Mouse (Mus musculus): ENCODE data around the gene Fgfr2. TPM values are rescaled to one million over a fixed set of nuclear protein-coding genes. Genes with fewer than 3 reads are reported as not detected.

Gene Fgfr2
- polyA plus RNA-seq, 1 experiment from 2014 or later: not detected

DNA sequence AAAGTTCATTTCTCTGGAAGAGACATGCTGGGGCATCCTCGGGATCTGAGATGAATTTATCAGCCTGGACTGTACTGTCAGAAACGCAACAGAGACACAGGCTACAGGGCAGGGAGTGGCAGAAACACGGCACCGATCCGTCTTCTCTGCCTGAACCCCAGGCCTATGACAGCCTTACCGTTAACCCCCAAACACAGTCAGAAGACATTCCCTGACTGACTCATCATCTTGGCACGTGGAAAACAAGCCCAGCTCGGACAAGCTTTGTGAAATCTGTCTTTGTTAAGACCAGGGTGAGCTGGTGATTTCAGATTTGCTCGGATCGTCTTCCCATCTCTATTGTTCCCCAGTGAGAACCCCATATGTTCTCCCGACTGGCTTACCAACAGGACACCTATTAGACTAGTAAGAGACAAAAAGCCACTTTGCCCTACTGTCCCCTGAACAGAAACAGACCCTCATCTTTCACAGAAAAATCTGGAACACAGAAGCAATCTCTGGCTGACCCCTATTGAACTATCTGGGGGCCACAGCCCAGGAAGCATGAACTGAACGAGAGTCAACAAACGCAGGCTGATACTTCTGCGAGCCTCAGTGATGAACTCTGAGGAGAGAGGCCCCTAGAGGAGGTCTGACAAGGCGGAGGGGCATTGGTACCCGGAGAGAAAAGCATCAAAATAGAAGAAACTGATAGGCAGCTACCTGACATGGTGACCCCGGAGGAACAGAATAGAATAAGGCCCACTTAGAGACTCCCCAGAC, 750.2 kb downstream of the Fgfr2 start:
- Histone ChIP-seq H3K27ac (no peak overlapping the region), H3K36me3 (ENCODE audit: inconsistent target) (no peaks in the 10 kb centered on the region), H3K4me3 (ENCODE audit: inconsistent target) (no peak overlapping the region), H3K79me2 (ENCODE audit: inconsistent target) (no peaks in the 10 kb centered on the region)
- 91% methylated on average over 17 of the region's 17 CpGs for WGBS (ENCODE audit: missing documents)

- H3K27ac ChIP-seq: no peak overlapping the region
- 93% methylated on average over 1 of the region's 1 CpGs for WGBS (ENCODE audit: missing documents)
- no peaks in the 10 kb centered on the region for H3K36me3 ChIP-seq (ENCODE audit: inconsistent target)
- no peak overlapping the region for H3K4me3 ChIP-seq (ENCODE audit: inconsistent target)
- no peaks in the 10 kb centered on the region for H3K79me2 ChIP-seq (ENCODE audit: inconsistent target)
These were observed 751.3 kb downstream of the Fgfr2 start for GRCm38 (mm10) chr7:132371832-132372231.

GRCm38 (mm10) chr7:132369784-132370183, 753.4 kb downstream of the Fgfr2 start:
- Histone ChIP-seq H3K79me2 (ENCODE audit: inconsistent target) (no peaks in the 10 kb centered on the region), H3K4me3 (ENCODE audit: inconsistent target) (no peak overlapping the region), H3K36me3 (ENCODE audit: inconsistent target) (no peaks in the 10 kb centered on the region), H3K27ac (no peak overlapping the region)
- 63% methylated on average over 2 of the region's 2 CpGs for WGBS (ENCODE audit: missing documents)

DNA sequence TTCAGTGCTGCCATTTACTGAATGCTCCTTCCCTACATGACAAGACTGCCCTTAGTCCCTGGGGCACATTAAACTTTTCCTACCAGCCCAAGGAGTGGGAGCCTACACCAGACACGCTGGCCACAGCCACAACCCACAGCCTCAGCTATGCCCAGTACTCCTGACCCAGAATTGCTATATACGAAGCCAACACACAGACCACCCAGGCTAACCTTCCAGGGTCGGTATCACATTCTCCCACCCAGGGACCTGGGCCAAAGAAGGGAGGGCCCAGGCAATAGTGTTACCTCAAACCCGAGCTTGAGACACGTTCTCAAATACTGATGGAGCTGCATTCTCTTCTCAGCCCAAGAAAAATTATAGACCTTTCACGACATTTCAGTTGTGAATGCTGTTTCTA, 754.3 kb downstream of the Fgfr2 start:
- Histone ChIP-seq H3K36me3 (ENCODE audit: inconsistent target) (no peaks in the 10 kb centered on the region), H3K27ac (no peak overlapping the region), H3K4me3 (ENCODE audit: inconsistent target) (no peak overlapping the region), H3K79me2 (ENCODE audit: inconsistent target) (no peaks in the 10 kb centered on the region)
- WGBS (ENCODE audit: missing documents): 93% methylated on average over 6 of the region's 6 CpGs

GRCm38 (mm10) chr7:132367344-132367743, 755.8 kb downstream of the Fgfr2 start:
- Histone ChIP-seq H3K4me3 (ENCODE audit: inconsistent target) (no peak overlapping the region), H3K27ac (no peak overlapping the region), H3K79me2 (ENCODE audit: inconsistent target) (no peaks in the 10 kb centered on the region), H3K36me3 (ENCODE audit: inconsistent target) (no peaks in the 10 kb centered on the region)
- WGBS (ENCODE audit: missing documents): 42% methylated on average over 3 of the region's 3 CpGs

DNA sequence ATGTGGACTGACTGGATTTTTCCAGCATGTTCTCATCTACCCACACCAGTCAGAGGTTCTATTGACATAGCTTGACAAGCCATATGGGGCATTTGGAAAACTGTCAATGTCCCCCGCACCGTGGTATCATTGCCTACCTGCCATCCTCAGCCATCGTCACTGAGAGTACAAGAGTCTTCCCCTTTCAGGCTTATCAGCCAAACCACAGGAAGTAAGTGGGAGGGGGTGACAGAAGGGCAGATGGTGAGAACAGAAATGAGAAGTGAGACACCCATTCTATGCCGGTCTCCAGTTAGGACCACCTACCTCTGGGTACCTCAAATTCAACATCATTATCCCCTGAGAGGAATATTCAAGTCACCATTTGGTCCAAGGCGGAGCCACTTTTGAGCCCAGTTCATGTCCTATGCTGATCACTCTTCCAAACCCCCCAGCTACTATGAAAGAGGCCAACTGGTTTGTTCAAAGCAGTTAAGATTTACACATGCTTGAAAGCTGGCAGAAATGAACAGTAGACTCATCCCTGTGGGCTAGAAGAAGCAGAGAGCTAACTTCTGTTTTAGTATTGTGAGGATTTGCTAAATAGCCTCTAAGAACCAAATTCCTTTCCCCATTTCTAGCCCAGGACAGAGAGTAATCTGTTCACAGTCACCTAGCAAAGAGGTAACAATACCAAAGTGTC, 757.3 kb downstream of the Fgfr2 start:
- no peak overlapping the region for H3K4me3 ChIP-seq (ENCODE audit: inconsistent target)
- 16% methylated on average over 5 of the region's 5 CpGs for WGBS (ENCODE audit: missing documents)
- no peak overlapping the region for H3K27ac ChIP-seq
- H3K79me2 ChIP-seq (ENCODE audit: inconsistent target): no peaks in the 10 kb centered on the region
- H3K36me3 ChIP-seq (ENCODE audit: inconsistent target): no peaks in the 10 kb centered on the region

DNA sequence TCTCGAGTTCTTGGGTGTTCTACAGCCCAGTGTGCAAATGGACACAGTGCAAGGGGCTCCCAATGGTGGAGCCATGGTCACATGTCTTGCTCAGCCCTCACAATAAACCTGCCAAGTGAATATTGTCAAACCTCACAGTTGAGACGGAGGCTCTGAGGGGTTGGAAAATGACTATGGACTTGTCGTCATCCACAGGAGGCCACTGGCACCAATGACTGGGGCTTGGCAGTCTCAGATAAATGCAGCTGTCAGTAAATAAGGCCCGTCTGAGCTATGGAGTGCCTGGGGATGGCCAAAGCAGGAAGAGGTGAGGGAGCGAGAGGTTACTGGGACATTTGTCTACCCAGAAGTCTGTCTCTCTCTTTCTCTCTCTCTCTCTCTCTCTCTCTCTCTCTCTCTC, 758.0 kb downstream of the Fgfr2 start:
- Histone ChIP-seq H3K79me2 (ENCODE audit: inconsistent target) (no peaks in the 10 kb centered on the region), H3K36me3 (ENCODE audit: inconsistent target) (no peaks in the 10 kb centered on the region), H3K4me3 (ENCODE audit: inconsistent target) (no peak overlapping the region), H3K27ac (no peak overlapping the region)
- WGBS (ENCODE audit: missing documents): 34% methylated on average over 5 of the region's 5 CpGs

DNA sequence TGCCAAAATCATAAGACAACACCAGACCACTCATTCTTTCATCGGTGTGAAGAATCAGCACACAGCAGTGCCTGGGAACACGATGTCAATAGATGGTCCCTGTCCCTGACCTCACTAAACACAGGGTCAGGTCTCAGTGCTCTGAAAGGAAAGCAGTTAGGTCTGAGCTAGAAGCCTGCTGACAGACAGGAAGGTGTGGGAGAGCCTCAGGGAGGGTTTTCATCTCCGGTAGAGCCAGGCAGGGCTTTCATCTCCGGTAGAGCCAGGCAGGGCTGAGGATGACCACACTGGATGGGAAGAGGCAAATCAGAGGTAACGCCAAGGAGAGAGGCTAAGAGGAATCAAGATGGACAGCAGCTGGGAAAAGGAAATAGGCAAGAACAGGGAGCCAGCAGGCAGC, 758.6 kb downstream of the Fgfr2 start:
- WGBS (ENCODE audit: missing documents): 45% methylated on average over 5 of the region's 5 CpGs
- H3K27ac ChIP-seq: no peak overlapping the region
- H3K36me3 ChIP-seq (ENCODE audit: inconsistent target): no peaks in the 10 kb centered on the region
- no peak overlapping the region for H3K4me3 ChIP-seq (ENCODE audit: inconsistent target)
- H3K79me2 ChIP-seq (ENCODE audit: inconsistent target): no peaks in the 10 kb centered on the region

GRCm38 (mm10) chr7:132360336-132360735, 762.8 kb downstream of the Fgfr2 start:
- H3K4me3 ChIP-seq (ENCODE audit: inconsistent target): no peak overlapping the region
- WGBS (ENCODE audit: missing documents): 56% methylated on average over 4 of the region's 4 CpGs
- no peaks in the 10 kb centered on the region for H3K79me2 ChIP-seq (ENCODE audit: inconsistent target)
- H3K36me3 ChIP-seq (ENCODE audit: inconsistent target): no peaks in the 10 kb centered on the region
- no peak overlapping the region for H3K27ac ChIP-seq

- Histone ChIP-seq H3K27ac (no peak overlapping the region), H3K79me2 (ENCODE audit: inconsistent target) (no peaks in the 10 kb centered on the region), H3K4me3 (ENCODE audit: inconsistent target) (no peak overlapping the region), H3K36me3 (ENCODE audit: inconsistent target) (no peaks in the 10 kb centered on the region)
- WGBS (ENCODE audit: missing documents): 2% methylated on average over 4 of the region's 4 CpGs
These were observed 764.4 kb downstream of the Fgfr2 start for GRCm38 (mm10) chr7:132358709-132359108.

- Histone ChIP-seq H3K4me3 (ENCODE audit: inconsistent target) (no peak overlapping the region), H3K36me3 (ENCODE audit: inconsistent target) (no peaks in the 10 kb centered on the region), H3K79me2 (ENCODE audit: inconsistent target) (no peaks in the 10 kb centered on the region), H3K27ac (no peak overlapping the region)
- 42% methylated on average over 3 of the region's 3 CpGs for WGBS (ENCODE audit: missing documents)
These were observed 764.9 kb downstream of the Fgfr2 start for GRCm38 (mm10) chr7:132358250-132358649.

- H3K79me2 ChIP-seq (ENCODE audit: inconsistent target): no peaks in the 10 kb centered on the region
- WGBS (ENCODE audit: missing documents): 83% methylated on average over 3 of the region's 3 CpGs
- no peaks in the 10 kb centered on the region for H3K36me3 ChIP-seq (ENCODE audit: inconsistent target)
- no peak overlapping the region for H3K4me3 ChIP-seq (ENCODE audit: inconsistent target)
- H3K27ac ChIP-seq: no peak overlapping the region
These were observed 765.3 kb downstream of the Fgfr2 start for GRCm38 (mm10) chr7:132357841-132358237.

GRCm38 (mm10) chr7:132356881-132357840, 766.0 kb downstream of the Fgfr2 start:
- Histone ChIP-seq H3K79me2 (ENCODE audit: inconsistent target) (no peaks in the 10 kb centered on the region), H3K27ac (no peak overlapping the region), H3K36me3 (ENCODE audit: inconsistent target) (no peaks in the 10 kb centered on the region), H3K4me3 (ENCODE audit: inconsistent target) (no peak overlapping the region)
- WGBS (ENCODE audit: missing documents): 94% methylated on average over 9 of the region's 10 CpGs

DNA sequence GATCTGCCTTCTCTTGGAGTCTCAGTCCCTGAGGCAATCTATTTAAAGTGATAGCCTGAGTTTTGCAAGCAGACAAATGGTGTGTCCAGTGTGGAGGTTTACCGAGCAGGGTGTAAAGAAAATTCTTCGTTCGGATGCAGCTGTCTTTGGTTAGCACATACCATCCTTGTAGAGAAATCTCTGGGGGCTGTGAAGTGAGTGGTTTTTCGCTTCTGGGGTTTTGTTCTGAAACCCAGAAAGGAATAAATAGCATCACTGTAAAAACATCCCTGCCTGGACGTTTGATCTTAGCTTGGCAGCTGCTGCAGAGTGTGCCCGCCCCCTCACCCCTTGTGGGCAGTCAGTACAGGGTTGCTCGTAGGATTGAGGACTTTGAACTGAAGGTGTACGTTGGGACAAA, 767.0 kb downstream of the Fgfr2 start:
- 81% methylated on average over 8 of the region's 8 CpGs for WGBS (ENCODE audit: missing documents)
- Histone ChIP-seq H3K4me3 (ENCODE audit: inconsistent target) (no peak overlapping the region), H3K79me2 (ENCODE audit: inconsistent target) (no peaks in the 10 kb centered on the region), H3K27ac (no peak overlapping the region), H3K36me3 (ENCODE audit: inconsistent target) (no peaks in the 10 kb centered on the region)

DNA sequence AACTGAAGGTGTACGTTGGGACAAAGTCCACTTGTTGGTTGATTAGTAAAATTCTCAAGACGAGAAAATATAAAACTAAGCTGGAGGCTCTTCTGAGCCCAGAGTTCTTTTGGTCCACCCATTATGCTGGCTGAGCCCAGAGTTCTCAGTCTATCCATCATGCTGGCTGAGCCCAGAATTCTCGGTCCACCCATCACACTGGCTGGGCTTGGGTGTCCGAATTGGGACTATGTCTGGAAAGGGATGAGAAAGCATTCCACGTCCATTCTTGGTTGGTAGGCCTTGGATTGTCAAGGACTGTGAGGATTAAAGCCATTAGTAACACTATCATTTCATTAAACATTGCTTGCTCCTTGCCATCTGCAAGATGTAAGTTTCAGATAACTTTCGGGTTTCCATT, 767.4 kb downstream of the Fgfr2 start:
- Histone ChIP-seq H3K36me3 (ENCODE audit: inconsistent target) (no peaks in the 10 kb centered on the region), H3K27ac (no peak overlapping the region), H3K79me2 (ENCODE audit: inconsistent target) (no peaks in the 10 kb centered on the region), H3K4me3 (ENCODE audit: inconsistent target) (no peak overlapping the region)
- WGBS (ENCODE audit: missing documents): 92% methylated on average over 6 of the region's 6 CpGs

Measured in macrophage (primary cell).